Mouse (Mus musculus) bone marrow macrophage, adult 2 months (primary cell): ENCODE measurements around the gene Sept9. TPM values are rescaled to one million over a fixed set of nuclear protein-coding genes. Genes with fewer than 3 reads are reported as not detected.
A peak's percentile ranks its signal among the peaks of the same experiment; 100 is the strongest.

Experiments
- H3K27ac ChIP-seq: 2 replicates; pipeline ENCODE4 v1.5.1; 2012; ENCODE audit warnings: low read depth, low read length; ENCODE audit not compliant: insufficient read depth
- H3K4me1 ChIP-seq: 2 replicates; pipeline ENCODE4 v1.6.1; 2012; ENCODE audit warnings: low read length; ENCODE audit not compliant: control insufficient read depth, insufficient read depth
- H3K4me3 ChIP-seq: 2 replicates; pipeline ENCODE4 v1.5.1; 2012; ENCODE audit warnings: mild to moderate bottlenecking, low read length, moderate library complexity; ENCODE audit not compliant: insufficient read depth
- CTCF ChIP-seq: IDR thresholded peaks from 2 replicates; pipeline ENCODE4 v1.5.1; 2012; ENCODE audit warnings: low read depth, mild to moderate bottlenecking, low read length, moderate library complexity
- POLR2A ChIP-seq: IDR thresholded peaks from 2 replicates; pipeline ENCODE4 v1.6.1; 2012; ENCODE audit warnings: mild to moderate bottlenecking, low read depth, low read length, borderline replicate concordance
- polyA plus RNA-seq: library from polyadenylated mRNA; stranded (reverse); fragments of >200 nt; gene quantifications from 2 replicates; pipeline ENCODE4 v1.2.4, GENCODE M21; 2012; ENCODE audit not compliant: missing spikeins, insufficient read depth, insufficient read length

The Sept9 gene
- polyA plus RNA-seq, 1 experiment, result 123 TPM

DNA sequence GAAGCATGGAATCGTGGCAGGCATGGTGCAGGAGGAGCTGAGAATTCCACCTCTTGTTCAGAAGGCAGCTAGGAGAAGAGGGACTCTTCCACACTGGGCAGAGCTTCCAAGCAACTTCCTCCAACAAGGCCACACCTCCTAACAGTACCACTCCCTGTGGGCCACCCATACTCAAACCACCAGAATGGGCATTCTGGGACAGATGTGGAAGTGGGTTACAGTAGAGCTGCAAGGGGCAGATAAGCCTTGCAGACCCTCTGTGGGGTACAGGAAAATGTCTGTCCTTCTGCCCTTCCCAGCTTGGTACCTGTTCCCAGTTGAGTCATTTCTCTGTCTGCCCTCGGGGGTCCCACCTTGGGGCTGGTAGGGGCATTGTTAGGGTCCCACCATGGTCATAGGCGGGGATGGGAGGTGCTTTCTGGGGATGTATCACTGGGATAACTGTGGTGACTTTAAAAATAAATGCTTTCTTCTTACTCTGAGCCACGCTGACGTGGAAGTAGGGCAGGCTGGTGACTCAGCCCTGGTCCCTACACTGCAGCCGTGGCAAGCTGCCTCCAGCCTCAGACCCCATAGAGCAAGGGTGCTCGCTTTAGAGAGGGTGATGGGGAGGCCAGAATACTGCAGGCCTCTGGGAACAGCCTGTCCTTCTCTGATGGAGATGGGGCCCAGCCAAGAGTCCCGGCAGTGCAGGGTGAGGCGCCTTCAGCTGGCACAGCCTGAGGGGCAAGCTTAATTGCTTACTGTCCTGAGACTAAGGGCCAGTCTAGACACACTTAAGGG, 59.9 kb downstream of the Sept9 start:
- H3K4me1 ChIP-seq, result peaks cover 33% of the 10 kb centered on the region
- H3K4me3 ChIP-seq, result no peak overlapping the region
- peak overlapping the region; percentile 63 for H3K27ac ChIP-seq
- TF ChIP-seq POLR2A (no peak), CTCF (no peak)

GRCm38 (mm10) chr11:117260631-117261030, 61.2 kb downstream of the Sept9 start:
- no peak overlapping the region for H3K27ac ChIP-seq
- no peak overlapping the region for H3K4me3 ChIP-seq
- TF ChIP-seq CTCF (no peak), POLR2A (no peak)
- H3K4me1 ChIP-seq, result peaks cover 27% of the 10 kb centered on the region

GRCm38 (mm10) chr11:117263096-117263808, 63.8 kb downstream of the Sept9 start:
- Histone ChIP-seq H3K4me1 (peaks cover 16% of the 10 kb centered on the region), H3K27ac (no peak overlapping the region), H3K4me3 (no peak overlapping the region)
- TF ChIP-seq CTCF (no peak), POLR2A (no peak)

DNA sequence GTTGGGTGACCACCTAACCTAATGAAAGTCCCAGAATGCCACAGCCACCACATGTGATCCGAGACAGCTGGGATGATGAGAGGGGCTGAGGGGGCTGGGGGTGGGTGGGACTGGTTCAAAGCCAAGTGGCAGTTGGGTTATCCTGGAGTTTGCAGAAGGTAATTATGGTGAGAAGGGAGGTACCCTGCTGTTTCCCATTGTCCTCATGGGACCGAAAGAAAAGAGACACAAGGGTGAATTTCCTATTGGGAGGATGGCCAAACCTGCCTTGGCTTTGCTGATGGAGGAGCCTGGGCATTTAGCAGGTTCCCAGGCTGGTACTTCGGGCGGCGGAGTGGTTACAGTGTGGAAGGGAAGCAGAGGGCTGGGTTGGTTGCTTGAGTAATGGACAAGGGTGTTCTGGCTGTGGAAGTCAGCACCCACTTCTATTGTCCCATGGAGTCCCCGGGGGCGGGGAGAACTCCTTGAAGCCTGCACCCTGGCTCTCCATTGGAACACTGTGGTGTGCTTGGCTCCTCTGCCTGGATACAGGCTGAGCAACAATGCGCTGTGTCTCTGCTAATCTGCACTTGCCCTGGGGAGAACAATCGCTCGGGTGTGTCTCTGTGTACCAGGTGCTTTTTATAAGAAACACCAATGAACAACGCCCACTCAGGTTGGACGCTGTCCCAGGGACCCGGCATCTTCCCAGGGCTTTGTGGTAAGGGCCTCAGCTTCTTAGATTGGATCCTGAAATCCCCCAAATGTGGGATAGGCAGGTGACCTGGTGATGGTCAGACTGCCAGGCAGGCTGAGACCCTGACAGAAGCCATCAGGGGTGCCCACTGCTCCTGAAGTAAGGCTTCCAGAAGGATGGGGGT, 64.9 kb downstream of the Sept9 start:
- TF ChIP-seq POLR2A (no peak), CTCF (no peak)
- Histone ChIP-seq H3K4me3 (no peak overlapping the region), H3K27ac (no peak overlapping the region), H3K4me1 (peaks cover 14% of the 10 kb centered on the region)

DNA sequence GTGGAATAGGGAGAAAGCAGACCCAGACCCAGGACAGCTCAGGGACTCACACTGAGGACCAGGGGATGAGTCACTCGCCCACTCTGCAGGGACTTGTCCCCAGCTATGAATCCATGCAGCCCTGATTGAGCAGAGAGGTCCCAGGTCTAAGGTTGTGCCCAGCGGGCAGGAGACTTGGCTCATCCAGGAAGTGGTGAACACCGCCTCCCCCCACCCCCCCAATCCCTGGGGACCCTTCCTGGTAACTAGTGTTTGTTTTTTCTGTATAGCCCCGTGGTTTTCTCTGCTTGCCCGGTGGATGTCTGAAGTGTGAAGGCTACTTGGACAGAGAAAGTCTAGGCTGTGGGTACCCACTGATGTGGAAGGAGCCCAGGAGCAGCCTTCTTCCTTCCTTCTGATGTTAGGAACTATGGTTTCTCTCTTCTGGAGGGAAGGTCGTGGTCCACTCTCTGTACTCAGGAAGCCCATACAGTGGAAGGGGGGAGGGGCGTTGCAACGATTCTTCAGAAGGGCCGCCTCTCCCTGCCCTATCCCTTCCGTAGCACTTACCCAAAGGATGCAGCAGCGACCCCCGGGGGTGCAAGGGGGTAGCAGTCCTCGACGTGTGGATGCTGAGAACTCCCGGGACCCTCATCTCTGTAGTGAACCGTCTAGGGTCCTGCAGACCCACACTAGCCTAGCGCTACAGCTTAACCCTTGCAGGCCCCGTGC, 66.0 kb downstream of the Sept9 start:
- TF ChIP-seq POLR2A, result no peak
- TF ChIP-seq CTCF, result no peak
- peaks cover 8% of the 10 kb centered on the region for H3K4me1 ChIP-seq
- peak overlapping the region; percentile 54 for H3K4me3 ChIP-seq
- no peak overlapping the region for H3K27ac ChIP-seq

DNA sequence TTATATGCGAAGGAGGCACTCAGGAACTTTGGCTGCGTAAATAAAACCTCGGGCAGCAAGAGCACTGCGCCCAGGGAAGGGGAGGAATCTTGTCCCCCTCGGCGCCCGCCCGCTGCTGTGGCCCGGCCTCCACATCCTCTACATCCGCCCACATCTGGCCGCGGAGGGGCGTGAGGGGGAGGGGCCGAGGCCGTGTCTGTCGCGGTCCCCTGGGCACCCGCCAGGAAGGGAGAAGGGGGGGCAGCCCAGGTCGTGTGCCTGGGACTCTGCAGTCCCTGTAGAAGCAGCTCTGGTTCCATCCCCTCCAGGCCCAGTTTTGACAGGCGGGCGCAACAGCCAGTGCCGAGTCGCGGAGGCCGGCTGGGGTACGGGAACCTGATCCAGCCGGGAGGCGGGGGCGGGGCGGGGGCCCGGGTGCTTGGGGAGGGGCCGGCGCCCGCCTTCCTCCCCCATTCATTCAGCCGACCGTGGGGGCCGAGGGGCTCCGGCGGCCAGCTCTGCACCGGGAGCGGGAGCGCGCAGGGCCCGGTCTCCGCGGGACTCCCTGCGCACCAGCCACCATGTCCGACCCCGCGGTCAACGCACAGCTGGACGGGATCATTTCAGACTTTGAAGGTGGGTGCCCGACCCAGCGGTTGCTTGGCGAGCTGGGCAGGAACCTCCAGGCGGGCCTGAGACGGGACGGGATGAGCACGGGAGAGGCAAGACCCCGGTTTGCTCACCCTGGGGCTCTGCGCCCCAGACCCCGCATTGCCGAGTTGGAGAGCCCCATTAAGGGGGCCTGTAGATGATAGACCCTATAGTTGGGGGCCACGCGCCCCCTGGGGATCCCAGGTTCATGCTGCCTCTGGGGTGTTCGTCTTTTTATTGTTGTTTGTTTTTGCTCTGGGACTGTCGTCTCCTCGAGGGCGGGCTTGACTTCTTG, 66.8 kb downstream of the Sept9 start:
- Histone ChIP-seq H3K27ac (no peak overlapping the region), H3K4me1 (peaks cover 8% of the 10 kb centered on the region; the same call in 1 of the 2 replicates), H3K4me3 (peak overlapping the region; percentile 54)
- TF ChIP-seq CTCF, result no peak
- no peak for TF ChIP-seq POLR2A

DNA sequence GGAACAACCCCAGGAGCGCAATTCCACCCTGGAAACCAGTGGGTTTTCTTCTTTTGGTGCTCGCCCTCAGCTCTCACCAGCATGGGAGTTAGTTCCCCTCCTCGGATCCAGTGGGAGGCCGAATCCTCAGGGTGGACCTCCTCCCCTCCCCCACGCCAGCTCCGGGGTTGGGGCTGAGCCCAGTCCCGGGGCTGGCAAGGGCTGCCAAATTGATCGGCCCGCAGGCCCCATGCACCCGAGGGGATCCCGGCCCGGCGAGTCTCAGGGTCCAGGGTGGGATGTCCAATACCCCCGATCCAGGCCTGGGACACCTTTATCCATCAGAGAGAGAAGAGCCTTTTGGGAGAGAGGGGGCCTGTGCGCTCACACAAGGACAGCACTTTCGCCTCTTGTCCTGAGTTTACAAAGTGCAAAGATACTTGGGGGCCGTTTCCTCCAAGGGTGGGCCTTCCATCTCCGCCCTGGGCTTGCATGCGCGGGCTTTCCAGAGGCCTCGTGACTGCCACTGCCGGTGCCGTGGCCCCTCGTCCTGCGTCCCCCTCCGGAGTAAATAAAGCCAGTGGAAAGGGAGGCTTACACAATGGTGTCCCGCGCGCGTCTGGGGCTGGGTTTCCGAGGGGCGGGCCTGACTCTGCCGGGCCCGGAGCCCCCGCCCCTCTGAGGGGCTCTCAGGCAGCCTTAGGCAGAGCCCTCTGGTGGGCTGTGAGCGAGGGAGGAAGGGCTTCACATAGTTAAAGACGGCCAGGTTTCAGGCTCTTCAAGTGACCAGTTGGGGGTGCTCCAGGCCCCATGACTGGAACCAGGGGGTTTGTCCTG, 67.7 kb downstream of the Sept9 start:
- Histone ChIP-seq H3K4me1 (peaks cover 8% of the 10 kb centered on the region; the same call in 1 of the 2 replicates), H3K4me3 (peak overlapping the region; percentile 54), H3K27ac (no peak overlapping the region)
- TF ChIP-seq CTCF (no peak), POLR2A (no peak)

- no peak overlapping the region for H3K4me3 ChIP-seq
- peaks cover 8% of the 10 kb centered on the region; the same call in 1 of the 2 replicates for H3K4me1 ChIP-seq
- TF ChIP-seq POLR2A (no peak), CTCF (no peak)
- no peak overlapping the region for H3K27ac ChIP-seq
These were observed 68.4 kb downstream of the Sept9 start for GRCm38 (mm10) chr11:117267828-117268227.
